Mouse (Mus musculus) layer of hippocampus, adult 11-12 months (tissue): ENCODE results near the gene Galt.
"Not testable (repeated sequence)": the region's sequence is repeated elsewhere in the genome, so short reads cannot be mapped to it uniquely, and the experiment has no call there.

Experiments used
- DNase-seq: peaks from one replicate; pipeline ENCODE4 v3.0.0; 2022; ENCODE audit warnings: low spot score

Galt gene

GRCm38 (mm10) chr4:41740380-41741157, 14.5 kb upstream of the Galt start:
- DNase-seq, result peak; percentile 78

GRCm38 (mm10) chr4:41741158-41741560, 13.9 kb upstream of the Galt start:
- DNase-seq, result peak; percentile 94

GRCm38 (mm10) chr4:41744131-41744530, 10.9 kb upstream of the Galt start:
- no peak for DNase-seq

- no peak for DNase-seq
Observed at GRCm38 (mm10) chr4:41745021-41745420, 10.0 kb upstream of the Galt start.

DNA sequence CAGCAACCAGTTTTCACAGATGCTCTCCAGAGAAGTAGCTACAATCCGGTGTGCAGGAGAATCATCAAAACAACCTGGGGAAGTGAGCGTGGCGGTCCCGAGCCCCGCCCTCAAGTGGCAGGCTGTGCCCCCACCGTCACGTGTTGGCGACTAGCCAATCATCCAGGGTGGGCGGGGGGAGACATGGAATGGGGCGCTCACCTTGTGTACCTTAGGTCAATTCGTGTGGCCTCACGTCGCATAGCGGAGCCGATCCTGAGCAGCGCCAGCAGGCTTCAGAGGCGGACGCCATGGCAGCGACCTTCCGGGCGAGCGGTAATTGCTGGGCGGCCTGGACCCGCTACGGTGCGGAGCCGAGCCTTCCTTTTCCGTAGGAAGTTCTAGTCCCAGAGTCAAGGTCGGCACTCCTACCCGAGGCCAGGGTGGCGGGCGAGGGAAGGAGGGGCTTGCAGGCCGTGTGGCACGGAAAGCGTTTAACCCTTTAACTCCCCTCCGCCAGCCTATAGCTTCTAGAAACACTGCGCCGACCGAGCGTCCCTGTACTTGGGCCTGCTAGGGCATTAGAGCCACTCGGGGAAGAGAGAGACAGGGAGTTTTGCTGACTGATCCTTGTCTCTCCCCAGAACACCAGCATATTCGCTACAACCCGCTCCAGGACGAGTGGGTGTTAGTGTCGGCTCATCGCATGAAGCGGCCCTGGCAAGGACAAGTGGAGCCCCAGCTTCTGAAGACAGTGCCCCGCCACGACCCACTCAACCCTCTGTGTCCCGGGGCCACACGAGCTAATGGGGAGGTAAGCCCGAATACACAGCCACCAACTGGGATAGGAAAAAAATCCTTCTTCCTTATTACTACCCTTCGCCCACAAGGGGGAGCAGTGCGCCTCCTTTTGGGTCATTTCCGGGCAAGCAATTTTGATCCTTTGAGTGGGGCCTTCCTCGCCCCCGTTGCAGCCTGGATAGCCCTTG, 594 bp downstream of the Galt start, which contains the start of gene Sigmar1:
Gene Sigmar1, minus strand, starts transcription at position 820 of the 968 bp plus-strand sequence.
- DNase-seq, result peak; percentile 84

DNA sequence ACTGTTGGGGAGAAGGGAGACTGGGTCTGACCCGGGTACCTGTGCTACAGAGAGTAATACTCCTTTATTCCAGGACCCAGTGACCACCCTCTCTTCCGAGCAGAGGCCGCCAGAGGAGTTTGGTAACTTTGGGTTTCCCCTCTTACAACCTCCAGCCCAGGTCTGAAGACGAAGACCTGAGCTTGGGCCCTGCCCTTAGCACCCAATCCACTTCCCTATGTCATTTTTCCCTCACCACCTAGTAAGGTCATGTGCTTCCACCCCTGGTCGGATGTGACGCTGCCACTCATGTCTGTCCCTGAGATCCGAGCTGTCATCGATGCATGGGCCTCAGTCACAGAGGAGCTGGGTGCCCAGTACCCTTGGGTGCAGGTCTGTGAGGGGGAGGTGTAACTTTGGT, 1.4 kb downstream of the Galt start:
- no peak for DNase-seq

GRCm38 (mm10) chr4:41757321-41757720, 2.3 kb downstream of the Galt start:
- no peak for DNase-seq

- no peak for DNase-seq
Observed at GRCm38 (mm10) chr4:41758021-41758420, 3.0 kb downstream of the Galt start.

GRCm38 (mm10) chr4:41758701-41759100, 3.7 kb downstream of the Galt start:
- DNase-seq, result no peak

- DNase-seq, result no peak
Observed at GRCm38 (mm10) chr4:41759206-41759605, 4.2 kb downstream of the Galt start.

DNA sequence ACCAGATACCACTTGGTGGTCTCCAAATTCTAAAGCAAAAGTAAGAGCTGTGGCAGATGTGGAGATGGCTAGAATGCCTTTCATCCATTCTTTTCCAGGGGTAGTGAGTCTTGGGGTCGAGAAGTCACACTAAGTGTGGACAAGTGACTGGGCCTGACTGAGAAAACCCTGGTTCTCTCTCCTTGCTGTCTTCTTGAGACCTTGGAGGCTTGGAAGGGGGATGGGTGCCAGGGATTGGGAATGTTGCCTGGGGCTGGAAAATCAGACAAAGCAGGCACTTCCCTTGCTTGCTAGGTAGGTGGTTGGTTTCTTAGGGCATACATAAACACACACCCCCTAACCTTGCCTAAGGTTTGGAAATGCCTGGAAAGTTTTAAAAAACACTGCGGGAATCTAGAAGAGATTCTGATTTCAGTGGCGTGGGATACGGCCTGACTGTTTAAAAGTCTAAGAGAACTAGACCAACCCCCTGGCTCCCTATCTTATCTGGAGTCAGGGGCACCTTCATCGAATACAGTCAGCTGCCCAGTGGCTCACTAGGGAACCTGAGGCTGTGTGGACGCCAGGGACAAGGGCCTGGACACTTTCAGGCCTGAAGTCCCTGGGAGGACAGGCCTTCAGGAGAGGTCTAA, 4.7 kb downstream of the Galt start:
- DNase-seq, result no peak

DNA sequence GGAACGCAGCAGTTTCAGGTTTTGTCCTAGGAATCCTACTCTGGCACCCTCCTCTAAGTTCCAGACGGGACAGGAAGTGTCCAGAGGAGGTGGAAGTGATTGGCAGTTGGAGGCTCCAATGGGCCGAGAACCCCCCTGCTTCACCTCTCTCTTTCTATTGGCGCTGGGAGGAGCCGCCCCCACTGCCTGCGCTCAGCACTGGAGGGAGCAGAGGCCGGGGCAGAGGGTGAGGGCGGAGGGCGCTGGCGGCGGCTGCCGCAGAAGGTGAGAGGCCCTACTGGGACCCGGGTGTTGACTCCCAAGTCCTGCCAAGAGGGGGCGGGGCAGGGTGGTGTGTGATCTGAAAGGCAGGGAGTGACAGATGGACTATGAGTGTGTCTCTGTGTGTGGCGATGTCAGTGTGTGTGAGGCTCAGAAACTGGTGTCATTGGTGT, 5.3 kb downstream of the Galt start:
- peak; percentile 79 for DNase-seq

- no peak for DNase-seq
Observed at GRCm38 (mm10) chr4:41760911-41761310, 5.9 kb downstream of the Galt start.

DNA sequence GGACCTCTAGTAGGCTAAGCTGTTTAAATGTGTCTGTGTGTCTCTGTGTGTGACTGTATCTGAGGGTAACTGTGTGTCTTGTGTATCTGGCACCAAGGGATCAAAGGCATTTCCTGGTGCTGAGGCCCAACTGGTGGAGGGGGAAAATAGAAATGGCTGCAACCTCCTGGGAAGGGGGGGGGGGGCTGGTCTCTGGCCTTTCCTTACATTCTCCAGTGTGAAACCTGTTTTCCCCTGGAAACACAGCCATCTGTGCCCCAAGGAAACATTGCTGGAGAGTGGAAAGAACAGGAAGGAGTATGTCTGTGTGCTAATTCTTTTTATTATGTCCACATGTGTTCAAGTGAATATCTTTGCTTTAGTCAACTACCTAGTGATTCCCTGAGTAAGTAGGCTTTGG, 6.7 kb downstream of the Galt start:
- no peak for DNase-seq

GRCm38 (mm10) chr4:41762099-41762687, 7.2 kb downstream of the Galt start:
- DNase-seq, result no peak

DNA sequence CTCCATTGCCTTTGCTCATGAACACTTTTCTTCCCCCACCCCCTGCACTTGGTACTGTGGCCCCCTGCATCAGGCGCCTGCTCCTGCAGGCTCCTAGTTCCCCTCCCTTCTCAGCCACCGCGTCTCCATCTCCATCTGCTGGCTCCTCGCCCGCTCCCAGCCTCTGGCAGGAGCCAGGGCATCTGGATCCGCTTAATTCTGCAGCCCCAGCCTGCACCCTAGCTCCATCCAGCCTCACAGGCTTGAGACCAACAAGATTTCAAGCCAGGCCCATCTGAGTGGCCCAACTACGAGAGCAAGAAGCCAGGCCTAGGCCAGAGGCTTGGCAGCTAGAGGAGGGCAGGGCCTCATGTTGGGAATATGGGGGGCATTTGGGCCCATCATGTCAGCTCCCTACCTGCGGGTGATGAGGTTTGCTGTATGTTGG, 7.7 kb downstream of the Galt start:
- not testable (repeated sequence) for DNase-seq

DNA sequence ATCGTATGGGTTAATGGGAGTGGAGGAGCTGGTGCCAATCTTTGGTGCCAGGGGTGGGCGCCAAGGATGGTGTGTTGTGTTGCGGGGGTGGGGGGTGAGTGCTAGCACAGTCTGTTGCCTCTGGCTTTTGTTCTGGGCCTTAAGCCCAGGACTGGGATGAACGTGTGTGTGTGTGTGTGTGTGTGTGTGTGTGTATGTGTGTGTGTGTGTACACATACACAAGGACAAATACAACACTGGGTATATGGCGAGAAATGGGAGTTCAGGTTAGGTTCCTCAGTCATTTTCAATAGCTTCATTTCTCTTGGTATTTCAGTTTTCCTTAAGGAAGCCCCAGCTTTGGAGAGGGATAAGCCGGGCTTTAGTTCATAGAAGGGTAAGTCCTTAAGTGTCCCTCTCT, 8.1 kb downstream of the Galt start:
- not testable (repeated sequence) for DNase-seq

GRCm38 (mm10) chr4:41767301-41767700, 12.3 kb downstream of the Galt start:
- not testable (repeated sequence) for DNase-seq

DNA sequence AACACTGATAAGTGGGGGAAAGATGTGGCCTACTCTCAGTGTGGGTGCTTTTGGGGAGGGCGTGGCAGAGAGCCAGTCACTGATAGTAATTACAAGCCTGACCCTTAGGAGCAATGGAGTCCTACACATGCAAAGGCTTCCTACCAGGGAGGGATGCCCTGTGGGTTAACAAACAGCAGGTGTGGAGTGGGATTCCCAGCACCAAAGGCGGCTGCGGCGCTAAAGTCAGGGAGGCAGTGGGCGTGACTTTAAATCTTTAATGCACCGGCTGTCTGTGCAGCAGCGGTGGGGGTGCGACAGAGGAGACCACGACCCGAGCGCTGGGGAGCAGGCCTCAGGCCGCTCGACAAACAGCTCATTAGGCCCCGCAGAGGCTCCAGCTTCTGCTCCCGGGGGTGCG, 17.9 kb downstream of the Galt start:
- DNase-seq, result not testable (repeated sequence)

- DNase-seq, result not testable (repeated sequence)
Observed at GRCm38 (mm10) chr4:41773502-41773901, 18.5 kb downstream of the Galt start.

- peak; percentile 82 for DNase-seq
Observed at GRCm38 (mm10) chr4:41774002-41774401, 19.0 kb downstream of the Galt start, which contains the start of gene Ccl27a. Ccl27a (minus strand) TSS chr4:41774247.

GRCm38 (mm10) chr4:41774506-41774905, 19.5 kb downstream of the Galt start:
- DNase-seq, result not testable (repeated sequence)
